Mouse (Mus musculus) kidney, adult 9 months (tissue): ENCODE measurements at regions not wholly inside any gene's neighbourhood (a gene's known extent, or its start where the extent isn't known, plus 50 kb on each side); places are given as distances from the start of the nearest gene placed in this dataset.

Experiments
- DNase-seq: peaks from one replicate; pipeline ENCODE4 v3.0.0; 2022

- no peak for DNase-seq
Measured at GRCm38 (mm10) chr1:77221900-77222299, 293.0 kb downstream of the Epha4 start.

- DNase-seq: peak; percentile 52
Measured at GRCm38 (mm10) chr1:77226546-77226945, 288.3 kb downstream of the Epha4 start.

- DNase-seq: peak; percentile 19
Measured at GRCm38 (mm10) chr1:77226991-77227515, 287.8 kb downstream of the Epha4 start.

GRCm38 (mm10) chr1:77227800-77228199 is 287.1 kb downstream of the Epha4 start:
- DNase-seq: no peak

- no peak for DNase-seq
Measured at GRCm38 (mm10) chr1:77229561-77229960, 285.3 kb downstream of the Epha4 start.

- peak; percentile 24 for DNase-seq
Measured at GRCm38 (mm10) chr1:77233010-77233409, 281.9 kb downstream of the Epha4 start.

GRCm38 (mm10) chr1:77244642-77245041 is 270.2 kb downstream of the Epha4 start:
- DNase-seq: no peak

GRCm38 (mm10) chr1:77246047-77246446 is 268.8 kb downstream of the Epha4 start:
- no peak for DNase-seq

- DNase-seq: no peak
Measured at GRCm38 (mm10) chr1:77254276-77254675, 260.6 kb downstream of the Epha4 start.

- DNase-seq: no peak
Measured at GRCm38 (mm10) chr1:77256115-77256842, 258.6 kb downstream of the Epha4 start.

- no peak for DNase-seq
Measured at GRCm38 (mm10) chr1:77258730-77259310, 256.1 kb downstream of the Epha4 start.

GRCm38 (mm10) chr1:77259789-77260188 is 255.1 kb downstream of the Epha4 start:
- DNase-seq: no peak

- DNase-seq: no peak
Measured at GRCm38 (mm10) chr1:77261678-77262077, 253.2 kb downstream of the Epha4 start.

GRCm38 (mm10) chr1:77265677-77266076 is 249.2 kb downstream of the Epha4 start:
- no peak for DNase-seq

- DNase-seq: peak; percentile 35
Measured at GRCm38 (mm10) chr1:77267311-77268003, 247.4 kb downstream of the Epha4 start.

GRCm38 (mm10) chr1:77275297-77275696 is 239.6 kb downstream of the Epha4 start:
- no peak for DNase-seq

GRCm38 (mm10) chr1:77279566-77279965 is 235.3 kb downstream of the Epha4 start:
- DNase-seq: peak; percentile 34

- no peak for DNase-seq
Measured at GRCm38 (mm10) chr1:77280373-77281038, 234.4 kb downstream of the Epha4 start.

- no peak for DNase-seq
Measured at GRCm38 (mm10) chr1:77281741-77282140, 233.1 kb downstream of the Epha4 start.

GRCm38 (mm10) chr1:77298713-77299132 is 216.2 kb downstream of the Epha4 start:
- DNase-seq: no peak

- no peak for DNase-seq
Measured at GRCm38 (mm10) chr1:77300806-77301205, 214.1 kb downstream of the Epha4 start.

GRCm38 (mm10) chr1:77304770-77305169 is 210.1 kb downstream of the Epha4 start:
- no peak for DNase-seq

- no peak for DNase-seq
Measured at GRCm38 (mm10) chr1:77307745-77308144, 207.1 kb downstream of the Epha4 start.
